Mouse (Mus musculus) ES-Bruce4 (cell line): ENCODE data around the gene Sec24d.

Source experiments
- CTCF ChIP-seq: IDR thresholded peaks from one replicate; pipeline ENCODE4 v1.8.1; 2011; ENCODE audit warnings: low read depth, low read length
- EP300 ChIP-seq: IDR thresholded peaks from 2 replicates; pipeline ENCODE4 v1.6.1; 2011; ENCODE audit warnings: low read depth, low read length; ENCODE audit not compliant: insufficient read depth

GRCm38 (mm10) chr3:123296654-123297053 lies 29.4 kb downstream of the Sec24d start:
- TF ChIP-seq EP300: no peak
- TF ChIP-seq CTCF: no peak
